Mouse (Mus musculus): ENCODE measurements at regions not wholly inside any gene's neighbourhood (a gene's known extent, or its start where the extent isn't known, plus 50 kb on each side); places are given as distances from the start of the nearest gene placed in this dataset.
A peak's percentile ranks its signal among the peaks of the same experiment; 100 is the strongest.

DNA sequence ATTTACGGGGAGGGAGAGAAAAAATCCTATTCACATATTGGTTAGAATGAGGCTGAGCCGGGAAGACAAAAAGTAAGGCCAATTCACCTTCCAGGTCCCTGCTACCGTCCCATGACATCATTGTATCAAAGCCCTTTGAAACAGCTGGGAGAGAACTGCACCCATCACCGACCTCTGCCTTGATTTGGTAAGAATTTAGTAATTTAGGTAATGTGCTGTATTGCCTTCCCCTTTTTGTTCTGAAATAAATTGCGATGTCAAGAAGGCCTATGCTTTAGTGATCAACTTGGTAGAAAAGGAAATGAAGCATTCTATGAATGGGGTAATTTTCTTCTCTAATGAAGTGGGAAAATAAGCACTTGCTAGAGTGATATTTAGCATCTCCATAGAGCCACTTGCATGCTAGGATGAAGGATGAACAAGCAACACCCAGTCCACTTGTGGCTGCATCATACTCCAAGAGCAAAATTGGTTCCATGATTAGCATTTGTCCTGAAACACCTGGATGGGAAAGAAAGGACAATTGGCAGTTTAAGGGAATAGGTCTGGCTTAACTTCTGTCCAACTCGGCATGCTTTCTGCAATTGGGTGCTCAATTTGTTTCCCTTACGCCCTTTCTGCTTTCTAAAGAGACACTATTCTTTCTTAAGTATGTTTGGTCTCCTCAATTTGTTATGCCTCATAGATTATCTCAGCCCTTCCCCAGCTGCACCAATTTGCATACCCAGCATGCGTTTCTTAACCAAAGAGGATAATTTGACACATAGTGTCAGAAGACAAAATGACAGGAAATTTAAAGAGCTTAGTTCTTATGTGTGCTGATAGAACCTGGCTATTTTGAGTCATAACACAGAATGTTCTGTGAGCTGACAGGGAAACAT, 114.2 kb upstream of the Kitl start:
- no peak for DNase-seq

DNA sequence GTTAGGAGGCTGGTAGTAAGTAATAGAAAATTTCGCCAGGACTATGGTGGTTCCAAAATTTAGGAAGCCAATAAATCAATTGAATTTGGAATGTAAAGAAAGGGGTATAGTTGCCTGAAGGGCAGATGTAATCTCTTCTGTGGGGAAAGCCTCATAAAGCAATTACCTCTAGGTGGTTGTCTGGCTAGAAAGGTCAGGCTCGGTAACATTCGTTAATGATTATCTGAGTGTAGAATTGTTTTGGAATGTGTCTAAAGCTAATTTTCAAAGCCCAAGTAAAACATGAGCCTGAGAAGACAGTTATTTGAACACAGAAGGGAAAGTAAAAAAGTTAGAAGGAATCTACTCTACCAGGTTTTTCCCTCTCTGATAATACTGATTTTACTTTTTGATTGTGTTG, 121.4 kb upstream of the Kitl start:
- no peak for DNase-seq

DNA sequence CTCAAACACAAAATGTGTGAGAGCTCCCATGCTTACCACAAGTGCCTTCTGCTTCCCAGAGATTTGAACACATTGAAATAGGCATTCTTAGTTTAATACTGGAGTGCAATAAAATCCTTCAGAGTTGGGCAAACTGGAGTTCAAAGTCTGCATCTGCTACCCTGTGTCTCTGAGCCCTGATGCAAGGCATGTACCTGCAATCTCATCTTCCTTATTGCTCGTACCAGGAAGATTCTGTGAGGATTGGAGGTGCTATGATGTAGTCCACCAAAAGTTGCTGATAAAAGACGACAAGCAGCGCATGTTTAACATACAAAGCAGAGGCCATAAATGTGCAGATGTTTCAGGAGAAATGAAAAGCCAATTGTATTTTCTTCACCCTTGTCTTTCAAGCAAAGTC, 123.5 kb upstream of the Kitl start:
- no peak for DNase-seq

DNA sequence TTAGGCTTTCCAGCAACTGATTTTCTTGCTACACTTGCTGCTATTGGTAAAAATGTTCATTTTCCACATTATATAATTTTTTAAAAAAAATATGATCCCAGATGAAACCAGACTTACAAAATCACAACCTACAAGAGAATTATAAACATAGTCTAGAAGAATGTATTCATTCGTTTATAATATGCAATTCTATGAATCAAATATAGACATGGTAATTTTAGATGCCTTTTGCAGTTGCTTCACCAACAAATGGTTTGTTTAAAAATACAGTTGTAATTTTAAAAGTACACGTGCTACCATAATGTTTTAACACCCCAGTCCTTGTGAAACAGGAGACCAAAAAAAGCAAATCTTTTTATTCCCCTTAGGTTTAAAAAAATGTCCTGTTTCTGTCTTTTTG, 122.4 kb upstream of the Csl start:
- DNase-seq = no peak

DNA sequence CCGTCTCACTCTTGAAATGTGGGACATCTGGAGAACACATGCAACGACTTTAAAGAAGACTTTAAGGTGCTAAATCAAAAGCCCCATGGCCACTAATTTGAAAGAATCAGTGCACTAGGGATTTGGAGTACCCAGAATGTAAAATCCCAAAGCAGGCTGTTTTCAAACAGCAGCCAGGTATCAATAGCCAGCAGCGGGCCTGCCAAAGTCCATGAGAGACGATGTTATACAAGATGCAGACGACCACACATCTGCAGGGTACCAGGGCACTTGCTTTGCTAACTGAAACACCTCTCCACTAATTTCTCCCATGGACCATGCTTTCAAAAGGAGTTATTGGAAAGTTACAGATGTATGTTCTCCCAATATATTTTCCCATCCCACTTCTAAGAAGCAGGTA, 119.9 kb upstream of the Csl start:
- DNase-seq = no peak

DNA sequence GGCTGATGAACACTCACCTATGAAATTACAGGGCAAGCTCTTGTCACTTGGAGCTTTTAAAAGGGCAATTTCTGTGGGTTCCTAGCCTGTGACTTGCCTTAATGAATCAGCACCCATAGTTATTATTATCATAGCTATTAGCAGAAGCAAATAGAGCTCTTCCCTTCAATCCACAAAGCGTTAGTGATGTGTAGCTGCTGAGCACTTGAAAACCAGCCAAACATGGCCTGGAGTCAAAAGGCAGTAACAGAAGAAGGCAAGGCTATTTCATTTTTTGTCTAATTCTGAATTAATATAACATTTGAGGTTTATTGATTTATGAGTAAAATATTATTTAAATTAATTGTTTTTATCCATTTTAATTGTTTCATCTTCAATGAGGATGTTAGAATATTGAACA, 105.3 kb upstream of the Csl start:
- no peak for DNase-seq

DNA sequence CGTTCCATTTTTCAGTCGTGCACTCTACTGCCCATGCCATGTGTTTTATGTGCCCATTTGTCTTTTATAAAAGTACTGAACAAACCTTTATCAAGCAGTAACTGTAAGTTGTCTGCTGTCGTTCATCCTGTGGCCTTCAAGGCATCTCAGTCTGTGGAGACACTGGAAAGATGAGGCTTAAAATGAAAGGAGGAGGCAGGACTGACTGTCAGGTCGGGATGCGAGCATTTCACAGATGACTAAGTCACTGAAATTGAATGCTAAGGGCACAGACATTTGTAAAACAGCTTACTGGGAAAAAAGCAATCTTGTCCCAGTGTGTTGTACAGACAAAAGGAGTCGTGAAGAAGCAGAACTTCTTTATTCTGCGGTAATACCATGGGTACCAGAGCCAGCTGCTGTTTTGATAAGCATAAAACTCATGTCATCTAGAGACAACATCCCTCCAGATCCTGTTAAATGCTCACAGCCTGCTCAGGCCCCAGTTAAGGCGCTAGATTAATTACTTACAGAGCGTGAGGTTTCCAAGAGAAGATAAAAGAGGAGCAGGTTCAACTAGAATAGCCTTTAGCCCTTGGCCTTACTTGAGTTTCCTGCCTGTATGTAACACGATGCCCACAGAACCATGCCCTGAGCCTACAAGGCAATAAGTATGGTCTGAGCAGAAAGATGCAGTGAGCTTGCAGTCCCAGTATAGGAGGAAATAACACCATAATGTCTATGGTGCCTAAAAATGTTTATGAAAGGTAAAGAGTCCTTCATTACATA, 101.0 kb upstream of the Csl start:
- no peak for DNase-seq

DNA sequence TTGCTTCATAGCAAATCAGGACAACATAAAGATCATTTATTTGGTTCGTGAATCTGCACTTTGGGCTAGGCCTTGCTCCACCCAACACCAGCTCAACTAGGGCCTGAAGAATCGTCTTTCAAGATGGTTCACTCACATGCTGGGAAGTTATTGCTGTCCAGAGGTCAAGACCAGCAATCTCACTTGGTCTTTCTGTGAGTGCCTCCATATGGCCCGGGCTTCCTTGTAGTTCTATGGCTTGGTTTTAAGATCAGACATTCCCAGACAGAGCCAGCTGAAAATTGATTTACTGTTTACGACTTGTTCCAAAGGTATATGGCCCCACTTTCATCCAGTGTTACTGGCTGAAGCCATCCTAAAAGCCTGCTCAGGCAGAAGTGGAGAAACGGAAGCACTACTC, 84.7 kb upstream of the Csl start:
- no peak for DNase-seq

DNA sequence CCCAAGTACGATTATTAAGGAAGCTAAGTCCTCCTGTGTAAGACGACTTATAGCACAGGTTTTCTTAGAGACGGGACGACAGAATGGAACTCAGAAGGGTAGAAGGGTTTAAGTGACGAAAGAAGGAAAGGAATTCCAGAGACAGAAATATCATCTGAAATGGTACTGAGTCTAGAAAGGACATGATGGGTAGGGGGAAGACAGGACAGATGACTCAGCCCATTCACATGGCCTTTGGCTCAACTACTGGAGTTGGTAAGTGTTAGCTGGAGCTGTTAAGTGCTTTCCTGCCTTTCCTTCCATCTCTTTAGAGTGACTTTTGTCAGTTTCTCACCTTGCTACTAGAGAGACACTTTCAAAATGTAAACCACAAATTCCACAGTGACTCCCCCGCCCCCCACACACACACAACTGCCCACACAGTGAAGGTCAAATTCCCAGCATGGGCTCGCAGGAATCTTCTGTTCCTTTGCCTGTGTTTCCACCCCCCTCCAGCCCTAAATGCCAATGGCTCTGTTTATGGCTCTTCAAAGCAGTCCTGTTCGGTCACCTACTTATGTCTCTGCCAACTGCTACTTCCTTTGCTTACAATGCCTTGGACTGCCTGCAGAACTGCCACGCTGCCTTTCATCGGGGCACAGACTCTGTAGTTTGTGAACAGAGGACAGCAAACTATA, 81.8 kb upstream of the Csl start:
- peak; percentile 9 to 46 for DNase-seq

DNA sequence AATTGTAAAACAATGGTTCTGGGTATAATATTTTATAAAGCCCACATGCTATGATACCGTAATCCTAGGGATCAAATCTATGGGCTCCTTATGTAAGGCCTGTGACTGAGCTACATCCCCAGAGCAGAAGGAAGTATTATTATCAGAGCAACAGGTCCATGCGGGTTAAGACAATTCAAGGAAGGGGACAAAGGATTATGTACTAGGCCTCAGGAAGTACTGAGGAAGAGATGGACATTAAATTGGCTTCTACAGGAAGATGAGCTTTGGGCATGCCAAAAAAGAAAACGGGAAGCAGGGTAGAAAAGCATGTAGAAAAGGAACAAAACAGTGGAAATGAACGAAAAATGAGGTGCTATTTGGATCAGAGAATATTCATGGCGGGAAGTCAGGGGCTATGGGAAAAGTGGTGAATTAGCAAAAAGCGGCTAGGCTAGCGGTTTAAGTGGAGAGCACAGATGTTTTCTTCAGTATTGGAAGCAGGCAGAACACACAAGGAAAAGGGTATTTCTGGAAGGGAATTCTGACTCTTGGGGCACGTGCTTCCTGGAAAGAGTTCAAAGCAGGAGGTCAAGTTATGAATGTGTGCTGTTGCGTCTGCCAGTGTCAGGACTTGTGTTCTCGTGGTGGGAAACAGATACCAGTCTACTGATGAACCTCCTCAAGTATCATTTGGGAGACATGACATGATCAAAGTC, 80.9 kb upstream of the Csl start:
- DNase-seq = peak in 1 of 2 experiments; percentile 13

DNA sequence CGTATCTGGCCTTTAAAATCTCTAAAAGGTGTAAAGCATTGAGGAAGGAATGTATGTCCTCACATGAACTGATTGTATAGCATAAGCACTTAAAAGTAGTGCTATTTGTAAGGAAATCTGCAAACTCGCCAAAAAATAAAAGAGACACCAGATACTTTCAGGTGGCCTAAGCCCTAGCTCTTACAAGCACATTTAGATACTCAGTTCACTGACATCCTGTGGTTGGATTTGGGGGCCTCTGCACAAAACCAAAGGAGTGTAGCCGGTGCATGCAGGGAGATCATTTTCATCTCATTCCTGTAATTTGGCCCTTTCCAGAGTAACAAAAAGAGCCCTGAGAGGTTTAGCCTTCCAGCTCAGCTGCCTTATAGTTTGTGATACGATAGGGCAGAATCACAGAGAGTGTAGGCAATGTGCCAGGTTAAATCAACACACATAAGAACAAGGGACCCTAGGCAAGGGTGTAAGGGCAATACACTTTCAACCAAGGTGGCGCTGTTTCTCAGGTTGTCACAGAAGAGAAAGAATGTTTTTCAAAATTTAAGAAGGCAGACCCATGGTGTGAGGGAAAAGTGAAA, 77.5 kb upstream of the Csl start:
- DNase-seq = no peak

DNA sequence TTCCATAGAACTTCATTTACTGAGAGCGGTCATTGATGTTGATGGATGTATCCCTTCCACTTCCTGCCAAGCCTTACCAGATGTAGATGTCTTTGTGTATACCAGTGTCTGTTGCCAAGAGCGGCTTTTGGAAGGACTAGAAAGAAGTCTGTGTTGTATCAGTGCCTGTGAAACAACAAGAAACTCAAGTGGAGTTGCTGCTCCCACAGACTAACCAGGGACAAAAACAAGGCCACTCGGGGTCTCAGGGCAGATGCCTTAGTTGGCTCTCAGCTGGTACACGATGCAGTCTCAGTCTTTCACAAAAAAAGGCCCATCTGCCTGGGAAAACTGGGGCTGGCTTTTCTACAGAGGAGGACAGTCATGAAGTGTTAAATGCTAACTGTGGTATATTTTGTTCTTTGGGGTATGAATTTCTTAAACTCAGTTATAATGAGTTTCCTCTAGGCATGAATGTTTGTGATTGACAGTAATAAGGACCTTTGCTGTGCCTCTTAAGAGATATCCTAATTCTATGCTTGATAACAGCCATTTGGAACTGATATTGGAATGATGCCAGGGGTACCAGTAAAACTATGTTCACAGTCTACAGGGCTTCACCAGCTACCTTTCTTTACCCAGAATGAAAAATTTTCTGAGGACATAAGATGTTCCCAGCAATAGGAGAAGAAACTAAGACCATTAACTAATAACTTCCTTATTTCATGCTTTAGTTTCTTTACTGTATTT, 75.6 kb upstream of the Csl start:
- peak in 1 of 2 experiments; percentile 23 for DNase-seq

DNA sequence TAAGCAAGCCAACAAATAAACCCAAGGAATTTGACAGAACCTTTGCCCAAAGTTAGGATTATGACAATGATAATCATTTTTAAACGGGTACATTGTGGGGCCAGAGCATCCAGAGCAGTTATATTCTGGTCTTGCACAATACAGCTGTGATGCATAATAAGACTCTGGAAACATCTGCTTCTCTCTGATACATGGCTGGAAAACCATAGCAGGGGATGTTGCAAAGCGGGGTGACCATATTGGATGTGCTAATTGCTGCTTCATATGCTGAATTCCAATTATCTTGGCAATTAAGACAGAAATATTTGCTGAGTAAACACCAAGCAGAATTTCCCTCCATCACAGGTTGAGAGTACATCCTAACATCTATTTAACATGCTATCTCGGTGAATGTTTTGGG, 70.5 kb upstream of the Csl start:
- DNase-seq = no peak

DNA sequence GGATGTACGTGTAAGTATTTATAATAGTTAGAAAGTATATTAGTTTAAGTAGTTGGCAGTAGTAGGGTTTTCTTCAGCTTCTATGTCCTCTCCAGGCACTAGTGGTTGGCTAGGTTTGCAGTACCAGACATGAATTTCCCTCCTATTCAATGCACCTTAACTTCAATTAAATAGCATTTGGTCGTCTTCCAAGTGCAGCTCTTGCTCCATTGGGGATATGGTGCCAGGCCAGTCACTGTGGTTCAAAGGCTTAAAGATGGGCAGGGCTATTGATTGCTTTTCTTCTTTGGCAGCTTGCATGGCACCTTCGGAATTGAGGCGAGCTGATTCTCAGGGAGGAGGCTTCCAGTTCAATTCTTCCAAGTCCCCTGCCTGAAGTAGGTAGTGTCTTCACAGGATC, 68.0 kb upstream of the Csl start:
- no peak for DNase-seq

DNA sequence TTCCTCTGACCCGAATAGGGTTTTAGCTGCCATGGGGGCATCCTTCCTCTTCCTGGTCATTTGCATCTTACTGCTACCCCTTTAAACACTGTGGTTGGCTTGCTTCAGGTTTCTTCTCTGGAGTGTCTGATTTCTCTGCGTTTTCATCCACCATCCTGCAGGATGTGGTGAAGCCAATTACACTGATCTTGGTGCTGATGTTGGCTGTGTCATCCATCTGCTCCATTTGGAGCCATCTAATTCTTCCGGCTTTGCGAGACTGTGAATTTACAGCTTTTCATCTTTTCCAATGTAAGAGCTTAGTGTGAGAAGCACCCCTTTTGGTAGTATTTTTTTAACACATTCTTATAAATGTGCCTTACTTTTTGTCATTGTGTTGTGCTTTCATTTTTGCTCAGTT, 66.4 kb upstream of the Csl start:
- no peak for DNase-seq

DNA sequence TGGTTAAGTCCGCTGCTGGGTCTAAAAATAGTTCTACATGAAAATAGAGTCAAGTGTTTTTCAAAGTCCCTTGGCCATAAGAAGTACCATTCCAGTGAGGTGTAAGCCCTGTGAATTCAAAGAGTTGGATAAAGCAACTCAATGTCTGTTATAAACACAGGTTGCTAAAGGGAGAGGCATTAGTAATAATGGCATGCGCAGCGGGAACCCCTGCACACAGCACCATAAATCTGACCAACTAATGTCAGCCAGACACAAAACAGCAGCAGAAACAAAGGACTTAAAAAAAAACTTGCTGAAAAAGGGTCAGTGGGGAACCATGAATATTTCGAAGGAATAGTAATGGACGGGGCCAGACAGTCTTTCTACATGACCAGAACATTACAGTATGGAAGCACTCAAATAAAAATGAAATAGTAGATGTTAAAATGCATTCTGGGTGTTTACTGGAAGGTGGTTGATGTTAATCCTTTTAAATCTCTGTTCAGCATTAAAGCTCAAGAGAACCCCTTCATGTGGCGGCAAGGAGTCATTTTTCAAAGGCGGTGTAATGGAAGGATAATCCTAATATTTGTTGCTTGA, 52.7 kb upstream of the Csl start:
- no peak for DNase-seq

DNA sequence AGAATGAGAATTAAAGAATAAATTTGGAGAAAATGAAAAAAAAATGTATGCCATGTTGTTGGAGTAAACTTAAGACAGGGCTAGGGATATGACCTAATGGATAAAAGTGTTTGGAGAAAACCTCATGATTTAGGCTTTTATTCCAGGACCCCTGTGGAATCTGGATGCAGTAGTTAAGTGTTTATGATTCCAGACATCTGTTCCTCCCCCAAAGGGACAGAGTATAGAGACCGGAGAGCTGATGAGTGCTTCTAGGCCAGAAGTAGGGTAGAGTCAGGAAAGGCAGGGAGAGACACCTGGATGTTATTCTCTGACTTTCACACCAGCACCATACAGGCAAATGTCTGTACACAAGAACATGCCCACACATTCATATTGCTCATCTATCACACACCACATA, 52.0 kb upstream of the Csl start:
- no peak for DNase-seq

Data from lung, adult 18-20 months (tissue).